Mouse (Mus musculus) limb, embryonic 12.5 days (tissue): ENCODE measurements around the gene Pgap3. TPM values are rescaled to one million over a fixed set of nuclear protein-coding genes. Genes with fewer than 3 reads are reported as not detected.

Source experiments
- ATAC-seq: fragments of 200-750 bp; cut with Nextera tagmentation; 2 replicates; pipeline ENCODE4 v1.8.0; 2017; ENCODE audit warnings: low read depth, moderate TSS enrichment; ENCODE audit not compliant: insufficient number of reproducible peaks, insufficient read depth, low FRiP score, low TSS enrichment
- H3K27ac ChIP-seq: fragments of 300-500 bp; sonication (generic); 2 replicates; pipeline ENCODE4 v1.5.1; 2016; ENCODE audit warnings: mild to moderate bottlenecking, moderate library complexity
- H3K27me3 ChIP-seq: fragments of 300-500 bp; sonication (generic); 2 replicates; pipeline ENCODE4 v1.6.1; 2016; ENCODE audit warnings: mild to moderate bottlenecking, moderate library complexity
- H3K36me3 ChIP-seq: fragments of 300-500 bp; sonication (generic); 2 replicates; pipeline ENCODE4 v1.6.1; 2016; ENCODE audit warnings: mild to moderate bottlenecking, moderate library complexity
- H3K4me1 ChIP-seq: fragments of 300-500 bp; sonication (generic); replicated peaks from 2 replicates; pipeline ENCODE4 v1.6.1; 2016
- H3K4me2 ChIP-seq: fragments of 300-500 bp; sonication (generic); 2 replicates; pipeline ENCODE4 v1.6.1; 2016; ENCODE audit warnings: mild to moderate bottlenecking, moderate library complexity
- H3K4me3 ChIP-seq: fragments of 300-500 bp; sonication (generic); replicated peaks from 2 replicates; pipeline ENCODE4 v1.5.1; 2016; ENCODE audit warnings: mild to moderate bottlenecking
- H3K9ac ChIP-seq: fragments of 300-500 bp; sonication (generic); replicated peaks from 2 replicates; pipeline ENCODE4 v1.6.1; 2016; ENCODE audit warnings: mild to moderate bottlenecking, moderate library complexity
- H3K9me3 ChIP-seq: fragments of 300-500 bp; sonication (generic); 2 replicates; pipeline ENCODE4 v1.6.1; 2016; ENCODE audit warnings: mild to moderate bottlenecking, moderate library complexity
- WGBS: fragments of 180-500 bp; shearing (Covaris S2); methylation state at CpG from one replicate; pipeline ENCODE4 v1.1.7; 2016; 5-methylcytosine and 5-hydroxymethylcytosine counted together
- polyA plus RNA-seq: library from polyadenylated mRNA; unstranded; fragments of >200 nt; fragmentation: Nextera tagmentation; extraction: Ambion mirVana; gene quantifications from 2 replicates; pipeline ENCODE4 v1.2.1, GENCODE M21; 2016

Pgap3 gene
- polyA plus RNA-seq, 1 experiment from 2014 or later = 7.9 TPM

DNA sequence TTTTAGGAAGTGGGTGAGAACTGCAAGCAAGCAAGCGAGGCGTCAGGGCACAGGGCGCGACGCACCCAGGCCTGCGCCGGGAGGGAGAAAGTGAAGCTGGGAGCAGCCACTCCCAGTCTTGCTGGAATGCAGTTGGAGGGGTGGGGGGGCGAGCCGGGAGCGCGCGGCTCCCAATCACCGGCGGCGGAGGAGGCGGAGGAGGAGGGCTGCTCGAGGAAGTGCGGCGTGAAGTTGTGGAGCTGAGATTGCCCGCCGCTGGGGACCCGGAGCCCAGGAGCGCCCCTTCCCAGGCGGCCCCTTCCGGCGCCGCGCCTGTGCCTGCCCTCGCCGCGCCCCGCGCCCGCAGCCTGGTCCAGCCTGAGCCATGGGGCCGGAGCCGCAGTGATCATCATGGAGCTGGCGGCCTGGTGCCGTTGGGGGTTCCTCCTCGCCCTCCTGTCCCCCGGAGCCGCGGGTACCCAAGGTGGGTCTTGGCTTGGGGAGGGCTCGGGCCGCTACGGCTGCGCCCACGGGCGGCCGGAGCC is 12.0 kb upstream of the Pgap3 start, which contains the start of gene Erbb2:
Erbb2 (plus strand) TSS at position 198 of the 524 bp plus-strand sequence.
- Histone ChIP-seq H3K36me3 (no peaks in the 10 kb centered on the region; the same call in 1 of the 2 replicates), H3K9ac (peak within 1 kb of the TSS; percentile 96), H3K27me3 (peaks cover 16% of the 10 kb centered on the region), H3K4me1 (peaks cover 43% of the 10 kb centered on the region), H3K4me2 (peak within 1 kb of the TSS; percentile 73), H3K9me3 (no peaks in the 10 kb centered on the region), H3K27ac (peak within 1 kb of the TSS; percentile 97), H3K4me3 (peak within 1 kb of the TSS; percentile 95)
- peak; percentile 52; the same call in 1 of the 2 replicates for ATAC-seq
- WGBS = under 1% methylated on average over 48 of the region's 49 CpGs

GRCm38 (mm10) chr11:98409341-98409822 is 9.1 kb upstream of the Pgap3 start:
- WGBS = 3% methylated on average over 9 of the region's 10 CpGs
- H3K27ac ChIP-seq = 0 out of 2 replicates have a peak overlapping the region, but pooled peaks have one; percentile 18
- peaks cover 13% of the 10 kb centered on the region for H3K27me3 ChIP-seq
- H3K4me1 ChIP-seq = peaks cover 25% of the 10 kb centered on the region
- peak overlapping the region; percentile 45 for H3K4me2 ChIP-seq
- 0 out of 2 replicates have a peak overlapping the region, but pooled peaks have one; percentile 3 for H3K4me3 ChIP-seq
- no peaks in the 10 kb centered on the region for H3K9me3 ChIP-seq
- peak; percentile 48; the same call in 1 of the 2 replicates for ATAC-seq
- H3K36me3 ChIP-seq = no peaks in the 10 kb centered on the region
- peak overlapping the region; percentile 38; the same call in 1 of the 2 replicates for H3K9ac ChIP-seq

- Histone ChIP-seq H3K9me3 (no peaks in the 10 kb centered on the region), H3K4me3 (0 out of 2 replicates have a peak overlapping the region, but pooled peaks have one; percentile 3), H3K27me3 (peaks cover 14% of the 10 kb centered on the region), H3K9ac (peak overlapping the region; percentile 38), H3K36me3 (no peaks in the 10 kb centered on the region), H3K27ac (0 out of 2 replicates have a peak overlapping the region, but pooled peaks have one; percentile 18), H3K4me2 (peak overlapping the region; percentile 45), H3K4me1 (peaks cover 20% of the 10 kb centered on the region)
- ATAC-seq = no peak
- WGBS = 60% methylated on average over 8 of the region's 8 CpGs
Observed at GRCm38 (mm10) chr11:98408872-98409271, 8.6 kb upstream of the Pgap3 start.

GRCm38 (mm10) chr11:98406621-98407020 is 6.3 kb upstream of the Pgap3 start:
- no peak for ATAC-seq
- H3K4me1 ChIP-seq = peaks cover 12% of the 10 kb centered on the region
- H3K36me3 ChIP-seq = no peaks in the 10 kb centered on the region
- H3K4me3 ChIP-seq = no peak overlapping the region
- H3K9me3 ChIP-seq = no peaks in the 10 kb centered on the region
- WGBS = 69% methylated on average over 6 of the region's 6 CpGs
- no peak overlapping the region for H3K27ac ChIP-seq
- no peak overlapping the region for H3K4me2 ChIP-seq
- H3K9ac ChIP-seq = no peak overlapping the region
- H3K27me3 ChIP-seq = peaks cover 19% of the 10 kb centered on the region

- Histone ChIP-seq H3K4me1 (peaks cover 4% of the 10 kb centered on the region), H3K4me3 (peak overlapping the region; percentile 68), H3K9ac (peak overlapping the region; percentile 71), H3K36me3 (peaks cover 5% of the 10 kb centered on the region; the same call in 1 of the 2 replicates), H3K27me3 (peaks cover 6% of the 10 kb centered on the region; the same call in 1 of the 2 replicates), H3K27ac (peak overlapping the region; percentile 96), H3K9me3 (no peaks in the 10 kb centered on the region), H3K4me2 (peak overlapping the region; percentile 65)
- 58% methylated on average over 3 of the region's 3 CpGs for WGBS
- ATAC-seq = no peak
Observed at GRCm38 (mm10) chr11:98400816-98401215, 526 bp upstream of the Pgap3 start.

GRCm38 (mm10) chr11:98397946-98398345 is 2.3 kb downstream of the Pgap3 start:
- Histone ChIP-seq H3K4me3 (no peak overlapping the region), H3K27ac (no peak overlapping the region), H3K27me3 (peaks cover 10% of the 10 kb centered on the region), H3K4me2 (no peak overlapping the region), H3K9me3 (no peaks in the 10 kb centered on the region), H3K9ac (no peak overlapping the region), H3K36me3 (peaks cover 5% of the 10 kb centered on the region; the same call in 1 of the 2 replicates), H3K4me1 (peaks cover 15% of the 10 kb centered on the region)
- ATAC-seq = no peak
- 84% methylated on average over 7 of the region's 7 CpGs for WGBS

- ATAC-seq = no peak
- Histone ChIP-seq H3K4me1 (peaks cover 13% of the 10 kb centered on the region), H3K9me3 (no peaks in the 10 kb centered on the region), H3K4me2 (no peak overlapping the region), H3K36me3 (peaks cover 5% of the 10 kb centered on the region; the same call in 1 of the 2 replicates), H3K4me3 (no peak overlapping the region), H3K9ac (no peak overlapping the region), H3K27ac (no peak overlapping the region), H3K27me3 (peaks cover 39% of the 10 kb centered on the region)
- 62% methylated on average over 4 of the region's 4 CpGs for WGBS
Observed at GRCm38 (mm10) chr11:98395041-98395440, 5.2 kb downstream of the Pgap3 start.

- no peak overlapping the region for H3K4me2 ChIP-seq
- no peak for ATAC-seq
- no peak overlapping the region for H3K27ac ChIP-seq
- WGBS = 51% methylated on average over 6 of the region's 6 CpGs
- H3K9me3 ChIP-seq = no peaks in the 10 kb centered on the region
- peaks cover 5% of the 10 kb centered on the region; the same call in 1 of the 2 replicates for H3K36me3 ChIP-seq
- peaks cover 13% of the 10 kb centered on the region for H3K4me1 ChIP-seq
- H3K4me3 ChIP-seq = no peak overlapping the region
- no peak overlapping the region for H3K9ac ChIP-seq
- peaks cover 47% of the 10 kb centered on the region for H3K27me3 ChIP-seq
Observed at GRCm38 (mm10) chr11:98394301-98394700, 6.0 kb downstream of the Pgap3 start.

DNA sequence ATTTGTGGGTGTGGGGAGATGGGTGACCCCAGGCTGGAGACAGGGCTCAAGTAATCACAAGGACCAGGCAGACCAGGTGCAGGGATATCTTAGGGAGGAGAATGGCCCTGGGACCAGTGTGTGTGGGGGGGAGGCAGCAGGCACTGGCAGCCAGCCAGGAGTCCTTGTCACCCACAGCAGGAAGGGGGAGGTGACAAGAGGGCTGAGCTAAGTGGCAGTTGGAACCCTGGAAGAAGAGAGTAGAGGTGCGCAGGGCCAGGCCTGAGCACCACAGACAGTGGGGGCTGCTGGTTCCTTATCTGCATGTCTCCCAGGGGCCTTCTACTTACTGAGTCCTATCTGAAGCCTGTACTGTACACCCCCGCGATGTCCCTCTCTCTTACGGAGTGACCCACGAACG is 7.0 kb downstream of the Pgap3 start:
- no peak for ATAC-seq
- Histone ChIP-seq H3K9ac (no peak overlapping the region), H3K4me1 (peaks cover 13% of the 10 kb centered on the region), H3K27me3 (peaks cover 56% of the 10 kb centered on the region), H3K4me2 (no peak overlapping the region), H3K27ac (no peak overlapping the region), H3K9me3 (no peaks in the 10 kb centered on the region), H3K36me3 (peaks cover 5% of the 10 kb centered on the region; the same call in 1 of the 2 replicates), H3K4me3 (no peak overlapping the region)
- WGBS = 75% methylated on average over 6 of the region's 6 CpGs

DNA sequence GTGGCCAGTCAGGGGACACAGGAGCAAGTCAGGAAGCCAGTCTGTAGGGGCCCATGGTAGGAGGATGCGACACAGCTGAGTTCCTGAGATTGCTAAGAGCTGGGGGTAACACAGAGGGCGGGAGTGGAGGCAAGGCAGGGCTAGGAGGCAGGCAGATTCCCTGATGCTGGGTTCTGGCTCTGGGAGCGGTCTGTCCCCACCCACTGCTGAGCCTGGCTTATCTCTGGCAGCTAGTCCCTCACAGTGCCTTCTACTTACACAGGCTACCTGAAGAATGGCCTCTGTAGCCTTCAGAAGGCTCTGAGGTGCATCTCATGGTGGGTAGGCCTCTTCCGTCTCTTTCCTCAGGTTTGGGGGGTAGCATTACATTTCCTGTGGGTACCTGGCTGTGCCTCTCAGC is 7.6 kb downstream of the Pgap3 start:
- 0 out of 2 replicates have a peak overlapping the region, but pooled peaks have one; percentile 23 for H3K9ac ChIP-seq
- H3K4me3 ChIP-seq = no peak overlapping the region
- 43% methylated on average over 4 of the region's 4 CpGs for WGBS
- no peak overlapping the region for H3K4me2 ChIP-seq
- peak overlapping the region; percentile 23; the same call in 1 of the 2 replicates for H3K27ac ChIP-seq
- ATAC-seq = no peak
- H3K4me1 ChIP-seq = peaks cover 13% of the 10 kb centered on the region
- H3K9me3 ChIP-seq = no peaks in the 10 kb centered on the region
- peaks cover 3% of the 10 kb centered on the region; the same call in 1 of the 2 replicates for H3K36me3 ChIP-seq
- peaks cover 63% of the 10 kb centered on the region for H3K27me3 ChIP-seq

DNA sequence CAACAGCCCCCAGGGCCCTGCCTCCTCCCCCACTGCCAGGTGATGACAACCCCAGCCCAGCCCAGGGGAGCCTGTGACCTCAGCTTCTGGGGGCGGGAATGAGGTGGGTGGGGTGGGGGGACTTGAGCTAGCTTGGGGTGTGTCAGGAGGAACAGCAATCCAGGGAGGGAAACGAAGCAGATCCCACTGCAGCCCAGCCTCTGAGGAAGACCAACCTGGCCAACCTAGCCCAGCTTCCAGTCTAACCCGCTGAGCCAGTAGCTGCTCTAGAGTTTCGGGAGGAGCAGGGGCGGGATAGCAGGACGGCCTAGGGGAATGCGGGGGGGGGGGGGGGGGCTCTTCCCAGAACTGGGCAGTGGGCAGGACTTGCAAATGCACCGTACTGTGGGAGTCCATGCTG is 8.3 kb downstream of the Pgap3 start:
- H3K4me3 ChIP-seq = no peak overlapping the region

More for the DNA sequence above, 8.3 kb downstream of the Pgap3 start:
- 11% methylated on average over 8 of the region's 8 CpGs for WGBS
- no peak for ATAC-seq
- H3K27me3 ChIP-seq = peaks cover 69% of the 10 kb centered on the region
- no peak overlapping the region for H3K4me2 ChIP-seq
- no peaks in the 10 kb centered on the region for H3K36me3 ChIP-seq
- H3K9me3 ChIP-seq = no peaks in the 10 kb centered on the region
- H3K9ac ChIP-seq = peak overlapping the region; percentile 18; the same call in 1 of the 2 replicates
- H3K27ac ChIP-seq = peak overlapping the region; percentile 23; the same call in 1 of the 2 replicates
- peaks cover 13% of the 10 kb centered on the region for H3K4me1 ChIP-seq
